Mouse (Mus musculus) liver, embryonic 14.5 days (tissue): ENCODE data around the gene Plekha7.

Experiments used
- CTCF ChIP-seq: IDR thresholded peaks from 2 replicates; pipeline ENCODE4 v1.5.1; 2016; ENCODE audit warnings: antibody characterized with exemption, low read depth, control low read depth
- EP300 ChIP-seq: IDR thresholded peaks from 2 replicates; pipeline ENCODE4 v1.6.1; 2016; ENCODE audit warnings: antibody characterized with exemption, low read depth

GRCm38 (mm10) chr7:116211904-116212303, 96.3 kb downstream of the Plekha7 start:
- TF ChIP-seq CTCF = no peak
- TF ChIP-seq EP300 = no peak
